Mouse (Mus musculus): ENCODE results near the gene Mcrip2. TPM values are rescaled to one million over a fixed set of nuclear protein-coding genes. Genes with fewer than 3 reads are reported as not detected.

Mcrip2 gene
- total and polyA plus RNA-seq, 3 experiments: 1.4 to 16.1 (median 1.7) TPM

GRCm38 (mm10) chr17:25864311-25864710 is 4.3 kb downstream of the Mcrip2 start:
- Histone ChIP-seq H3K9ac (ENCODE audit: insufficient read depth, low read depth) (no peak overlapping the region), H3K4me2 (ENCODE audit: insufficient read depth, low read depth, poor library complexity, severe bottlenecking) (no peak overlapping the region), H3K4me3 (replicated peaks in 1 of 3; ENCODE audit: low read depth in 2 of 3, low read length in 2 of 3, poor library complexity in 1 of 3) (no peak overlapping the region), H3K4me1 (ENCODE audit: control insufficient read depth in 1 of 2, insufficient read depth in 2 of 2) (peaks cover 13 to 40% of the 10 kb centered on the region in 2 experiments), H3K9me3 (replicated peaks; ENCODE audit: low read length) (no peaks in the 10 kb centered on the region), H3K27me3 (replicated peaks) (peaks cover 42% of the 10 kb centered on the region), H3K27ac (ENCODE audit: insufficient read depth, low read depth) (no peak overlapping the region), H3K79me2 (replicated peaks; ENCODE audit: control insufficient read depth, extremely low read depth, insufficient read depth, poor library complexity, severe bottlenecking) (no peaks in the 10 kb centered on the region), H3K36me3 (replicated peaks in 1 of 2; ENCODE audit: control insufficient read depth in 1 of 2, insufficient read depth in 1 of 2, low read length in 1 of 2) (peaks cover 0 to 5% of the 10 kb centered on the region in 2 experiments)
- DNase-seq (ENCODE audit: extremely low read depth): no peak
- TF ChIP-seq MAX (IDR thresholded peaks at IDR 0.05; ENCODE audit: low read length) (no peak), SMC3 (IDR thresholded peaks at IDR 0.05; ENCODE audit: low read depth, low read length) (no peak), NELFE (IDR thresholded peaks at IDR 0.05; ENCODE audit: low read depth, low read length) (no peak), JUND (conservative IDR thresholded peaks at IDR 0.05; ENCODE audit: low read depth, low read length) (no peak), USF1 (IDR thresholded peaks at IDR 0.05; ENCODE audit: low read depth, low read length) (no peak), ELF1 (IDR thresholded peaks at IDR 0.05; ENCODE audit: low read depth, low read length) (no peak), RAD21 (IDR thresholded peaks at IDR 0.05; ENCODE audit: low read depth, low read length) (no peak), MAFK (IDR thresholded peaks at IDR 0.05; ENCODE audit: insufficient replicate concordance, low read length) (no peak), ZMIZ1 (IDR thresholded peaks at IDR 0.05; ENCODE audit: low read depth, low read length) (no peak)
- in situ Hi-C loops (cut with MboI; ENCODE audit: low pct_ligation_motif_present, low pct_unique_long_range_greater_than_20kb, low sequenced_read_pairs) (no loop called here), dilution Hi-C loops (cut with MboI; ENCODE audit: extremely low pct_ligation_motif_present, extremely low pct_unique_long_range_greater_than_20kb, low sequenced_read_pairs) (no loop called here)

GRCm38 (mm10) chr17:25863681-25864080 is 4.9 kb downstream of the Mcrip2 start:
- Histone ChIP-seq H3K4me1 (ENCODE audit: control insufficient read depth in 1 of 2, insufficient read depth in 2 of 2) (peaks cover 13 to 37% of the 10 kb centered on the region in 2 experiments), H3K4me2 (ENCODE audit: insufficient read depth, low read depth, poor library complexity, severe bottlenecking) (no peak overlapping the region), H3K27ac (ENCODE audit: insufficient read depth, low read depth) (no peak overlapping the region), H3K9ac (ENCODE audit: insufficient read depth, low read depth) (no peak overlapping the region), H3K27me3 (replicated peaks) (peaks cover 37% of the 10 kb centered on the region), H3K79me2 (replicated peaks; ENCODE audit: control insufficient read depth, extremely low read depth, insufficient read depth, poor library complexity, severe bottlenecking) (no peaks in the 10 kb centered on the region), H3K36me3 (replicated peaks in 1 of 2; ENCODE audit: control insufficient read depth in 1 of 2, insufficient read depth in 1 of 2, low read length in 1 of 2) (peaks cover 0 to 11% of the 10 kb centered on the region in 2 experiments), H3K9me3 (replicated peaks; ENCODE audit: low read length) (no peaks in the 10 kb centered on the region), H3K4me3 (replicated peaks in 1 of 3; ENCODE audit: low read depth in 2 of 3, low read length in 2 of 3, poor library complexity in 1 of 3) (no peak overlapping the region)
- dilution Hi-C loops (cut with MboI; ENCODE audit: extremely low pct_ligation_motif_present, extremely low pct_unique_long_range_greater_than_20kb, low sequenced_read_pairs): no loop called here
- no peak for TF ChIP-seq NELFE (IDR thresholded peaks at IDR 0.05; ENCODE audit: low read depth, low read length)
- no peak; the same call in none of the 2 replicates for TF ChIP-seq RAD21 (IDR thresholded peaks at IDR 0.05; ENCODE audit: low read depth, low read length)
- no peak for TF ChIP-seq MEF2A (IDR thresholded peaks at IDR 0.05; ENCODE audit: borderline replicate concordance, low read depth, low read length)
- TF ChIP-seq HCFC1 (IDR thresholded peaks at IDR 0.05; ENCODE audit: low read depth, low read length): no peak
- TF ChIP-seq CTCF (conservative IDR thresholded peaks at IDR 0.05 in 1 of 2, IDR thresholded peaks at IDR 0.05 in 1 of 2; ENCODE audit: low read depth in 2 of 2, low read length in 2 of 2): peak in 1 of 2 experiments; percentile 19; a peak in 1 of 4 replicates
- no peak for TF ChIP-seq ELF1 (IDR thresholded peaks at IDR 0.05; ENCODE audit: low read depth, low read length)
- TF ChIP-seq ETS1 (conservative IDR thresholded peaks at IDR 0.05; ENCODE audit: low read depth, low read length): no peak
- TF ChIP-seq MAZ (IDR thresholded peaks at IDR 0.05; ENCODE audit: low read depth, low read length): no peak
- in situ Hi-C loops (cut with MboI; ENCODE audit: low pct_ligation_motif_present, low pct_unique_long_range_greater_than_20kb, low sequenced_read_pairs): no loop called here
- DNase-seq (ENCODE audit: extremely low read depth): no peak
